Mouse (Mus musculus) heart, adult 2 months (tissue): ENCODE data around the gene Dhx15. TPM values are rescaled to one million over a fixed set of nuclear protein-coding genes. Genes with fewer than 3 reads are reported as not detected.

ENCODE experiments used
- DNase-seq, 2 experiments: peaks; one replicate each; pipeline ENCODE4 v3.0.0; 2021
- H3K27ac ChIP-seq: fragments of 200-600 bp; 2 replicates; pipeline ENCODE4 v1.8.1; 2022
- H3K27me3 ChIP-seq: fragments of 200-500 bp; 2 replicates; pipeline ENCODE4 v1.6.1; 2012; ENCODE audit warnings: mild to moderate bottlenecking, low read length, inconsistent platforms, mixed read lengths; ENCODE audit not compliant: control insufficient read depth, insufficient read depth
- H3K36me3 ChIP-seq: fragments of 200-500 bp; 2 replicates; pipeline ENCODE4 v1.6.1; 2012; ENCODE audit warnings: low read length, inconsistent platforms; ENCODE audit not compliant: control insufficient read depth, insufficient read depth
- H3K4me1 ChIP-seq: fragments of 200-500 bp; 2 replicates; pipeline ENCODE4 v1.6.1; 2011; ENCODE audit warnings: low read length; ENCODE audit not compliant: control insufficient read depth, insufficient read depth
- H3K4me3 ChIP-seq: fragments of 200-600 bp; 2 replicates; pipeline ENCODE4 v1.8.1; 2022
- H3K79me2 ChIP-seq: fragments of 200-500 bp; replicated peaks from 2 replicates; pipeline ENCODE4 v1.6.1; 2012; ENCODE audit warnings: mild to moderate bottlenecking, inconsistent platforms, low read length, moderate library complexity, mixed read lengths; ENCODE audit not compliant: control insufficient read depth, insufficient read depth
- H3K9ac ChIP-seq: fragments of 200-500 bp; 2 replicates; pipeline ENCODE4 v1.6.1; 2012; ENCODE audit warnings: low read depth, mild to moderate bottlenecking, control low read depth, inconsistent platforms, low read length, mixed read lengths
- CTCF ChIP-seq: fragments of 200-600 bp; IDR thresholded peaks from 2 replicates; pipeline ENCODE4 v1.8.1; 2022; ENCODE audit warnings: antibody characterized with exemption, mild to moderate bottlenecking, moderate library complexity
- EP300 ChIP-seq: fragments of 200-500 bp; IDR thresholded peaks from 2 replicates; pipeline ENCODE4 v1.6.1; 2011; ENCODE audit warnings: low read depth, low read length, control low read depth; ENCODE audit not compliant: insufficient read depth
- POLR2A ChIP-seq: fragments of 200-500 bp; IDR thresholded peaks from 2 replicates; pipeline ENCODE4 v1.6.1; 2011; ENCODE audit warnings: mild to moderate bottlenecking, low read depth, low read length, control low read depth; ENCODE audit not compliant: insufficient read depth
- WGBS: fragments of 180-500 bp; shearing (Covaris S2); methylation state at CpG from one replicate; pipeline ENCODE4 v1.1.7; 2018; 5-methylcytosine and 5-hydroxymethylcytosine counted together
- intact Hi-C: fragments of 180-260 bp; cut with DNase I; formaldehyde crosslinking; loops from one replicate; pipeline ENCODE4 v1.15.1; 2025
- polyA plus RNA-seq: library from polyadenylated mRNA; depleted of rRNA; stranded (reverse); fragments of >200 nt; gene quantifications from 2 replicates; pipeline ENCODE4 v1.2.3, GENCODE M21; 2012
- total RNA-seq, 2 experiments: library from RNA; stranded (reverse); gene quantifications; 2 replicates each; pipeline ENCODE4 v1.2.3; 2021

Gene Dhx15
- total and polyA plus RNA-seq, 3 experiments, result 24.0 to 54.8 (median 54.1) TPM

GRCm38 (mm10) chr5:52141936-52142335 is 48.4 kb downstream of the Dhx15 start:
- Histone ChIP-seq H3K4me1 (peaks cover 1% of the 10 kb centered on the region; the same call in 1 of the 2 replicates), H3K4me3 (no peak overlapping the region), H3K9ac (no peak overlapping the region), H3K79me2 (no peaks in the 10 kb centered on the region), H3K27ac (no peak overlapping the region), H3K27me3 (no peaks in the 10 kb centered on the region), H3K36me3 (peaks cover 2% of the 10 kb centered on the region)
- WGBS, result 79% methylated on average over 9 of the region's 9 CpGs
- intact Hi-C loops, result no loop called here
- TF ChIP-seq POLR2A (no peak), EP300 (no peak), CTCF (no peak)
- DNase-seq, result no peak

GRCm38 (mm10) chr5:52138819-52139218 is 51.5 kb downstream of the Dhx15 start:
- H3K27me3 ChIP-seq, result no peaks in the 10 kb centered on the region
- no peak for DNase-seq
- peaks cover 1% of the 10 kb centered on the region; the same call in 1 of the 2 replicates for H3K4me1 ChIP-seq
- H3K79me2 ChIP-seq, result no peaks in the 10 kb centered on the region
- no peak overlapping the region for H3K9ac ChIP-seq
- no peak overlapping the region for H3K27ac ChIP-seq
- no peak overlapping the region for H3K4me3 ChIP-seq
- TF ChIP-seq EP300, result no peak
- no peak for TF ChIP-seq POLR2A
- TF ChIP-seq CTCF, result no peak
- 83% methylated on average over 6 of the region's 6 CpGs for WGBS
- intact Hi-C loops, result no loop called here
- H3K36me3 ChIP-seq, result no peaks in the 10 kb centered on the region; the same call in 1 of the 2 replicates

DNA sequence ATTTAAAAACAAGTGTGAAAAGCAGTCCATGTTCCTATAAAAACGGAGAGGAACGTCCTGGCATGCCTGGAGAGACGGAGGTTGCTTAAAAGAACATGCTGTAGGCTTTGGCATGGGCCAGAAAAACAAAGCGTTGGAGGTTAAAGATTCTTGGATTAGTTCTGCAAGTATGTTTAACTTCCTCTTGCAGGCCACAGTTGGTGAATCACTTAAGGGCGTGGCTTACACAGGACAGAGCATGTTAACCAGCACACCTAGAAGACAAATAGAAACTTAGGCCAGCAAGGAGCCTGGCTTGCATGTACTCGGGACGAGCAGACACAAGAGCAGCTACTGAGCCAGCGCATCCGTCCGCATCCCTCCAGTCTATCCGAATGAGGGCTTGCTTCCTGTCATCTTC is 52.2 kb downstream of the Dhx15 start:
- H3K4me3 ChIP-seq, result no peak overlapping the region
- DNase-seq, result peak in 1 of 2 experiments; percentile 11
- intact Hi-C loops, result no loop called here
- TF ChIP-seq EP300, result no peak
- no peak for TF ChIP-seq CTCF
- TF ChIP-seq POLR2A, result no peak
- H3K9ac ChIP-seq, result no peak overlapping the region
- WGBS, result 64% methylated on average over 11 of the region's 11 CpGs
- no peaks in the 10 kb centered on the region for H3K79me2 ChIP-seq
- H3K27ac ChIP-seq, result no peak overlapping the region
- peaks cover 1% of the 10 kb centered on the region; the same call in 1 of the 2 replicates for H3K4me1 ChIP-seq
- H3K27me3 ChIP-seq, result no peaks in the 10 kb centered on the region
- H3K36me3 ChIP-seq, result no peaks in the 10 kb centered on the region; the same call in 1 of the 2 replicates

DNA sequence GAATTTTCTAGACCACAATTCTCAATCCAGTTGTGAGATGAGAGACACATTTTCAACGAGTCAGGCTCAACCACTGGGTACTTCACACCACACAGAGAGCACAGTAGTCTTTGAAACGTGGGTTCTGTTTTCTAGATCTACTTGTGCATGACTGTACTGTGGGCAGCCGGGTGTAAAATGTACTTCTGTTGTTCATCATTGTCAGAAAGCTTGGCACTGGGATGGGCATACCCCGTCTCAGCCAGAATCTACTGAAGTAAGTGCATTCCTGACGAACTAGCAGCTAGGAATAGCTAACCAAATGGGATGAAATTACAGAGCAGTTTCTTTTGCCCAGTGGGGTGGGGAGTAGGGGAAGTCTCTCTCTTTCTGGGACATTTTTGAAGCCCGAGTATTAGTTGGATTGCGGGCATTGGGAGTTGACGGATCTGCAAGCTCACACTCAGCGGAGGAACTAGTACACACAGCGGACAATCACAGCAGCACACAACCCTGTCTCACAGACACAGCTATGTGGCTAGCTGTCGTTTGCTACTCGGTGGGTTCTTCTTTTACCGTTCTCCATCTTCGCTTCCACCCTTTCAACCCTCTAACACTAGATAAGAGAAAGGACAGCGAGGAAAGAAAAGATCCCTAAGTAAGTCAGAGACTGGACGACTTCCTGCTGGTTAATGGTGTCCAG is 54.7 kb downstream of the Dhx15 start:
- Histone ChIP-seq H3K4me3 (no peak overlapping the region), H3K27ac (no peak overlapping the region), H3K27me3 (no peaks in the 10 kb centered on the region), H3K36me3 (no peaks in the 10 kb centered on the region), H3K9ac (no peak overlapping the region), H3K4me1 (peaks cover 1% of the 10 kb centered on the region; the same call in 1 of the 2 replicates), H3K79me2 (no peaks in the 10 kb centered on the region)
- DNase-seq, result no peak
- TF ChIP-seq EP300 (no peak), POLR2A (no peak), CTCF (no peak)
- intact Hi-C loops, result no loop called here
- WGBS, result 67% methylated on average over 16 of the region's 16 CpGs

DNA sequence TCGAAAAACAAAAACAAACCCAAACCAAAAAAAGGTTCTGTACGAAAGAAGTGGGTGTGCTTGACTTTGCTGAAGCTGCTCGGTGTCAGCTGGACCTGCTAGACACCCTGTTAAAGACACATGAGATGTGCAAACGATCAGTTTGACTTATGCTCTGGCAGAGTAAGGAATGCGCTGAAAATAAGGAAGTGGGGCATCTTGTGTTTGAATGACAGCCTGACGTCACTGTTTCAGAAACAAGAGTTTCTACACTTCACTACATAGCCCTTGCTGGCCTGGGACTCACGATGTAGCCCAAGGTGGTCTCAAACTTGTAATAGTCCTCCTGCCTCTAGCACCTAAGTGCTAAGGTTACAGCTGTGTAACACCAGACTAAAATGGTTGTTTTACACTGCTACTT is 57.5 kb downstream of the Dhx15 start:
- Histone ChIP-seq H3K9ac (no peak overlapping the region), H3K79me2 (no peaks in the 10 kb centered on the region), H3K4me3 (no peak overlapping the region), H3K27ac (no peak overlapping the region), H3K27me3 (no peaks in the 10 kb centered on the region), H3K4me1 (no peaks in the 10 kb centered on the region), H3K36me3 (no peaks in the 10 kb centered on the region)
- no peak for DNase-seq
- intact Hi-C loops, result loop anchor here (5.0 kb wide), 2 partner anchors 109 to 389 kb away; no protein-coding TSS in a partner anchor
- no peak for TF ChIP-seq EP300
- no peak for TF ChIP-seq CTCF
- TF ChIP-seq POLR2A, result no peak
- 89% methylated on average over 7 of the region's 7 CpGs for WGBS

DNA sequence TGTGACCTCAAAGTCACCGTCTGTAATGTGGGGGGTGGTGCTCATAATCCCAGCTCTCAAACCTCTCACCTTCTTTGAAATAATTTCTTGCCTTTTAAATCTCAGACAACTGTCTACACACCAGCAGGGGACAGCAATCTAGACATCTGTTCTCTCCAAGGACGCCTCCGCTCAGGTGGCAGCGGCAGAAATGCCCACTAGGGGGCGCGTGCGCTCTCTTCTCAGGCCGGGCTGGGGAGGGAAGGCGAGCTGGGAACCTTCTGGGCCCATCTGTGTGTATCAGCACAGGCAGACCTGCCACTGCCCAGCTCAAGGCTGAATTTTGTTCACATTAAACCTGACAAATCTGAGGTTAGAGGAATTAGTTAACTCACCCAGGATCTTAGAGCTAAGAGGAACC is 58.2 kb downstream of the Dhx15 start:
- Histone ChIP-seq H3K36me3 (no peaks in the 10 kb centered on the region), H3K9ac (no peak overlapping the region), H3K79me2 (no peaks in the 10 kb centered on the region), H3K27me3 (no peaks in the 10 kb centered on the region), H3K27ac (no peak overlapping the region), H3K4me3 (no peak overlapping the region), H3K4me1 (no peaks in the 10 kb centered on the region)
- peak; percentile 13 to 58 for DNase-seq
- intact Hi-C loops, result loop anchor here (5.0 kb wide), 2 partner anchors 110 to 390 kb away; no protein-coding TSS in a partner anchor
- TF ChIP-seq EP300 (no peak), POLR2A (no peak), CTCF (peak; percentile 79)
- 33% methylated on average over 9 of the region's 9 CpGs for WGBS
